Mouse (Mus musculus) hindbrain, embryonic 11.5 days (tissue): ENCODE measurements around the gene Tcf7l2. TPM values are rescaled to one million over a fixed set of nuclear protein-coding genes. Genes with fewer than 3 reads are reported as not detected.

Source experiments
- ATAC-seq: fragments of 200-750 bp; cut with Nextera tagmentation; 2 replicates; pipeline ENCODE4 v1.8.0; 2017; ENCODE audit warnings: mild to moderate bottlenecking, moderate TSS enrichment, moderate library complexity; ENCODE audit not compliant: low FRiP score
- DNase-seq: peaks from one replicate; pipeline ENCODE4 v3.0.0-alpha.2; 2015; ENCODE audit warnings: low spot score
- H3K27ac ChIP-seq: fragments of 300-500 bp; sonication (generic); 2 replicates; pipeline ENCODE4 v1.5.1; 2014; ENCODE audit warnings: mild to moderate bottlenecking, low read depth, low read length
- H3K27me3 ChIP-seq: fragments of 300-500 bp; sonication (generic); 2 replicates; pipeline ENCODE4 v1.6.1; 2014; ENCODE audit warnings: mild to moderate bottlenecking, low read length, moderate library complexity, mixed read lengths; ENCODE audit not compliant: control insufficient read depth, insufficient read depth
- H3K36me3 ChIP-seq: fragments of 300-500 bp; sonication (generic); 2 replicates; pipeline ENCODE4 v1.6.1; 2014; ENCODE audit warnings: mild to moderate bottlenecking, low read length, moderate library complexity, mixed read lengths; ENCODE audit not compliant: control insufficient read depth, insufficient read depth
- H3K4me1 ChIP-seq: fragments of 300-500 bp; sonication (generic); replicated peaks from 2 replicates; pipeline ENCODE4 v1.6.1; 2014; ENCODE audit warnings: low read length, mixed read lengths; ENCODE audit not compliant: control insufficient read depth, insufficient read depth
- H3K4me2 ChIP-seq: fragments of 300-500 bp; sonication (generic); replicated peaks from 2 replicates; pipeline ENCODE4 v1.6.1; 2014; ENCODE audit warnings: mild to moderate bottlenecking, low read depth, low read length
- H3K4me3 ChIP-seq: fragments of 300-500 bp; sonication (generic); 2 replicates; pipeline ENCODE4 v1.5.1; 2014; ENCODE audit warnings: low read depth, low read length
- H3K9ac ChIP-seq: fragments of 300-500 bp; sonication (generic); 2 replicates; pipeline ENCODE4 v1.6.1; 2014; ENCODE audit warnings: low read depth, low read length
- H3K9me3 ChIP-seq: fragments of 300-500 bp; sonication (generic); 2 replicates; pipeline ENCODE4 v1.6.1; 2016; ENCODE audit warnings: low read length; ENCODE audit not compliant: control insufficient read depth
- WGBS: fragments of 180-500 bp; shearing (Covaris S2); extraction: QIAGEN DNeasy Blood & Tissue Kit; methylation state at CpG from one replicate; pipeline ENCODE4 v1.1.7; 2014; 5-methylcytosine and 5-hydroxymethylcytosine counted together
- polyA plus RNA-seq: library from polyadenylated mRNA; unstranded; fragments of >200 nt; fragmentation: Nextera tagmentation; extraction: Ambion mirVana; gene quantifications from 2 replicates; pipeline ENCODE4 v1.2.1, GENCODE M21; 2014

Gene Tcf7l2
- polyA plus RNA-seq, 1 experiment from 2014 or later, result 76.9 TPM

GRCm38 (mm10) chr19:55851498-55852324 is 110.1 kb downstream of the Tcf7l2 start:
- no peak overlapping the region for H3K9ac ChIP-seq
- H3K27me3 ChIP-seq, result no peaks in the 10 kb centered on the region
- no peak for DNase-seq
- no peak overlapping the region for H3K4me3 ChIP-seq
- H3K4me2 ChIP-seq, result no peak overlapping the region
- no peaks in the 10 kb centered on the region for H3K36me3 ChIP-seq
- ATAC-seq, result no peak
- 82% methylated on average over 19 of the region's 19 CpGs for WGBS
- H3K9me3 ChIP-seq, result no peaks in the 10 kb centered on the region
- no peak overlapping the region for H3K27ac ChIP-seq
- H3K4me1 ChIP-seq, result no peaks in the 10 kb centered on the region

- no peaks in the 10 kb centered on the region for H3K36me3 ChIP-seq
- 90% methylated on average over 10 of the region's 10 CpGs for WGBS
- H3K9me3 ChIP-seq, result no peaks in the 10 kb centered on the region
- H3K27me3 ChIP-seq, result no peaks in the 10 kb centered on the region
- DNase-seq, result no peak
- H3K27ac ChIP-seq, result no peak overlapping the region
- ATAC-seq, result no peak
- no peaks in the 10 kb centered on the region for H3K4me1 ChIP-seq
- no peak overlapping the region for H3K4me2 ChIP-seq
- H3K4me3 ChIP-seq, result no peak overlapping the region
- H3K9ac ChIP-seq, result no peak overlapping the region
Observed at GRCm38 (mm10) chr19:55854389-55854788, 112.8 kb downstream of the Tcf7l2 start.

GRCm38 (mm10) chr19:55855571-55855970 is 114.0 kb downstream of the Tcf7l2 start:
- H3K9ac ChIP-seq, result no peak overlapping the region
- ATAC-seq, result no peak
- H3K4me3 ChIP-seq, result no peak overlapping the region
- H3K27me3 ChIP-seq, result no peaks in the 10 kb centered on the region
- H3K9me3 ChIP-seq, result no peaks in the 10 kb centered on the region
- no peaks in the 10 kb centered on the region for H3K36me3 ChIP-seq
- no peak overlapping the region for H3K4me2 ChIP-seq
- no peak overlapping the region for H3K27ac ChIP-seq
- WGBS, result 88% methylated on average over 5 of the region's 5 CpGs
- DNase-seq, result no peak
- H3K4me1 ChIP-seq, result no peaks in the 10 kb centered on the region

GRCm38 (mm10) chr19:55857328-55857727 is 115.7 kb downstream of the Tcf7l2 start:
- no peak overlapping the region for H3K4me2 ChIP-seq
- 89% methylated on average over 4 of the region's 4 CpGs for WGBS
- no peaks in the 10 kb centered on the region for H3K9me3 ChIP-seq
- no peak overlapping the region for H3K9ac ChIP-seq
- no peak for ATAC-seq
- no peak overlapping the region for H3K27ac ChIP-seq
- H3K4me3 ChIP-seq, result no peak overlapping the region
- no peaks in the 10 kb centered on the region for H3K36me3 ChIP-seq
- H3K27me3 ChIP-seq, result no peaks in the 10 kb centered on the region
- no peak for DNase-seq
- H3K4me1 ChIP-seq, result no peaks in the 10 kb centered on the region

- H3K9me3 ChIP-seq, result no peaks in the 10 kb centered on the region
- ATAC-seq (no peak), DNase-seq (no peak)
- no peak overlapping the region for H3K27ac ChIP-seq
- WGBS, result 89% methylated on average over 10 of the region's 10 CpGs
- no peak overlapping the region for H3K4me2 ChIP-seq
- H3K36me3 ChIP-seq, result no peaks in the 10 kb centered on the region
- no peaks in the 10 kb centered on the region for H3K4me1 ChIP-seq
- H3K4me3 ChIP-seq, result no peak overlapping the region
- H3K9ac ChIP-seq, result no peak overlapping the region
- no peaks in the 10 kb centered on the region for H3K27me3 ChIP-seq
Observed at GRCm38 (mm10) chr19:55860009-55860743, 118.6 kb downstream of the Tcf7l2 start.

- DNase-seq (no peak), ATAC-seq (no peak)
- Histone ChIP-seq H3K9ac (no peak overlapping the region), H3K9me3 (no peaks in the 10 kb centered on the region), H3K36me3 (no peaks in the 10 kb centered on the region), H3K27ac (no peak overlapping the region), H3K4me2 (no peak overlapping the region), H3K27me3 (no peaks in the 10 kb centered on the region), H3K4me1 (no peaks in the 10 kb centered on the region), H3K4me3 (no peak overlapping the region)
- WGBS, result 75% methylated on average over 2 of the region's 2 CpGs
Observed at GRCm38 (mm10) chr19:55861746-55862145, 120.1 kb downstream of the Tcf7l2 start.

GRCm38 (mm10) chr19:55862559-55862958 is 120.9 kb downstream of the Tcf7l2 start:
- Histone ChIP-seq H3K27me3 (no peaks in the 10 kb centered on the region), H3K9ac (no peak overlapping the region), H3K4me2 (no peak overlapping the region), H3K4me1 (no peaks in the 10 kb centered on the region), H3K36me3 (no peaks in the 10 kb centered on the region), H3K27ac (no peak overlapping the region), H3K9me3 (no peaks in the 10 kb centered on the region), H3K4me3 (no peak overlapping the region)
- ATAC-seq (no peak), DNase-seq (no peak)
- WGBS, result 90% methylated on average over 3 of the region's 3 CpGs

GRCm38 (mm10) chr19:55865049-55865448 is 123.4 kb downstream of the Tcf7l2 start:
- H3K27ac ChIP-seq, result no peak overlapping the region
- H3K4me2 ChIP-seq, result no peak overlapping the region
- H3K9ac ChIP-seq, result no peak overlapping the region
- no peaks in the 10 kb centered on the region for H3K27me3 ChIP-seq
- ATAC-seq (no peak), DNase-seq (no peak)
- H3K4me3 ChIP-seq, result no peak overlapping the region
- no peaks in the 10 kb centered on the region for H3K9me3 ChIP-seq
- no peaks in the 10 kb centered on the region for H3K4me1 ChIP-seq
- 95% methylated on average over 2 of the region's 2 CpGs for WGBS
- no peaks in the 10 kb centered on the region for H3K36me3 ChIP-seq
